In genomic region chr5:74126015-74126896, GRCm38 (mm10) we compare ENCODE assay signal across 9 mouse cellular contexts. TPM values are rescaled to one million over a fixed set of nuclear protein-coding genes. Genes with fewer than 3 reads are reported as not detected.
DNase-seq lines count a peak whose midpoint lies in the region; ATAC-seq and TF ChIP-seq lines count a peak whose summit lies in the region.
"Had no signal": no experiment of that assay in that cellular context is flagged by ENCODE, and none has a peak within 500 bp of the region (broad histone marks: within the 10 kb centered on the region; RNA-seq: fewer than 3 reads in every experiment).

No protein-coding gene starts in this region.

- DNase-seq in CD4-positive helper T cell, adult 2 months (ENCODE audit: low read depth, low spot score), result peak; percentile 81
- peak; percentile 43 for DNase-seq in brain, embryonic 18.5 days (ENCODE audit: low read depth, low spot score)
- DNase-seq in heart, adult 9 months (ENCODE audit: low spot score in 2 of 2), result peak; percentile 85 to 89
- DNase-seq in kidney, adult 8-10 months, result peak; percentile 47 to 65
- DNase-seq in spleen, postnatal 10 days (ENCODE audit: low spot score in 2 of 2), result peak; percentile 50 to 79

- no peak overlapping the region for H3K9ac ChIP-seq in limb, embryonic 15.5 days
- no peak overlapping the region for H3K9ac ChIP-seq in midbrain, embryonic 15.5 days

- H3K36me3 ChIP-seq in limb, embryonic 15.5 days, result no peaks in the 10 kb centered on the region
- no peaks in the 10 kb centered on the region for H3K36me3 ChIP-seq in midbrain, embryonic 15.5 days (replicated peaks)
- H3K36me3 ChIP-seq: G1E had no signal

- no peak for TF ChIP-seq CTCF in embryonic fibroblast, embryonic 13.5 days (IDR thresholded peaks at IDR 0.05; ENCODE audit: borderline replicate concordance, insufficient read depth, low read length)

- peak; percentile 81; the same call in 1 of the 2 replicates for ATAC-seq in limb, embryonic 15.5 days (ENCODE audit: insufficient number of reproducible peaks, low FRiP score, low TSS enrichment, low read depth)
- peak; percentile 95 for ATAC-seq in midbrain, embryonic 15.5 days (replicated peaks)

- H3K4me3 ChIP-seq in embryonic fibroblast, embryonic 13.5 days (ENCODE audit: insufficient read depth, low read length), result peak overlapping the region; percentile 19; the same call in 1 of the 2 replicates
- peak overlapping the region; percentile 38 for H3K4me3 ChIP-seq in limb, embryonic 15.5 days
- H3K4me3 ChIP-seq in midbrain, embryonic 15.5 days, result peak overlapping the region; percentile 38

- H3K4me2 ChIP-seq in limb, embryonic 15.5 days, result peak overlapping the region; percentile 41
- H3K4me2 ChIP-seq in midbrain, embryonic 15.5 days, result peak overlapping the region; percentile 42

- no peaks in the 10 kb centered on the region for H3K9me3 ChIP-seq in limb, embryonic 15.5 days
- H3K9me3 ChIP-seq in midbrain, embryonic 15.5 days, result no peaks in the 10 kb centered on the region
- H3K9me3 ChIP-seq: G1E had no signal

- 62% methylated on average over 32 of the region's 32 CpGs for WGBS in limb, embryonic 15.5 days
- WGBS in midbrain, embryonic 15.5 days, result 63% methylated on average over 32 of the region's 32 CpGs

- TF ChIP-seq POLR2A in embryonic fibroblast, embryonic 13.5 days (IDR thresholded peaks at IDR 0.05; ENCODE audit: low read depth, low read length), result no peak

- no peaks in the 10 kb centered on the region for H3K27me3 ChIP-seq in limb, embryonic 15.5 days
- H3K27me3 ChIP-seq in midbrain, embryonic 15.5 days (replicated peaks), result no peaks in the 10 kb centered on the region

- no peak overlapping the region for H3K27ac ChIP-seq in embryonic fibroblast, embryonic 13.5 days (ENCODE audit: insufficient read depth, low read length)
- peak overlapping the region; percentile 50; the same call in 1 of the 2 replicates for H3K27ac ChIP-seq in limb, embryonic 15.5 days
- H3K27ac ChIP-seq in midbrain, embryonic 15.5 days, result no peak overlapping the region

- no peaks in the 10 kb centered on the region for H3K4me1 ChIP-seq in embryonic fibroblast, embryonic 13.5 days (ENCODE audit: control insufficient read depth, insufficient read depth, low read length)
- peaks cover 7% of the 10 kb centered on the region; the same call in 1 of the 2 replicates for H3K4me1 ChIP-seq in limb, embryonic 15.5 days
- H3K4me1 ChIP-seq in midbrain, embryonic 15.5 days, result no peaks in the 10 kb centered on the region

RNA-seq across cellular contexts. Expression of gene Usp46, which starts 58.0 kb away (rescaled TPM):
- 28.3 and 30.6 TPM in 2 replicates for polyA plus RNA-seq in embryonic fibroblast, embryonic 13.5 days (2011; ENCODE audit: insufficient read length, low read depth, missing spikeins)
- 30.3 and 37.0 TPM in 2 replicates for polyA plus RNA-seq in limb, embryonic 15.5 days (2015; fragmentation: Nextera tagmentation; extraction: Ambion mirVana)
- 30.0 and 32.7 TPM in 2 replicates for polyA plus RNA-seq in midbrain, embryonic 15.5 days (2015; fragmentation: Nextera tagmentation; extraction: Ambion mirVana)
